Mouse (Mus musculus): ENCODE results near the gene Hexim1.

Gene Hexim1

DNA sequence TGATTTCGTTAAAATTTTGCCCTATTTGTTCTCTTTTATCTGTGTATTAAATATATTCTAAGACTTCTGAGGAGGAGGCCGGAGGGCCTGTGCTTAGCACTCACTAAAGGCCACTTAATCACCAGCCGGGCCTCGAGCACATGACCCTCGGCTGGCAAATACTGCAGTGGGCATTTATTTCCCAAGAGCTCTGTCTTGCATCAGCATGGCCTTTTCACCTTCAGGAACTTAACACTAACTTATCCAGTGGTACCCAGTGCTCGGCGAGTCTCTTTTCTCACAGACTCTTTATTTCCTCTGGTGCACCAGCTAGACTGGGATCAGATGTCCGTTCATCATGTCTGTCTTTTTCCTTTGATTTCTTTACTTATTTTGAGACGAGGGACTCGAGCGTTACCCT, 44.7 kb downstream of the Hexim1 start:
- no peak for DNase-seq

DNA sequence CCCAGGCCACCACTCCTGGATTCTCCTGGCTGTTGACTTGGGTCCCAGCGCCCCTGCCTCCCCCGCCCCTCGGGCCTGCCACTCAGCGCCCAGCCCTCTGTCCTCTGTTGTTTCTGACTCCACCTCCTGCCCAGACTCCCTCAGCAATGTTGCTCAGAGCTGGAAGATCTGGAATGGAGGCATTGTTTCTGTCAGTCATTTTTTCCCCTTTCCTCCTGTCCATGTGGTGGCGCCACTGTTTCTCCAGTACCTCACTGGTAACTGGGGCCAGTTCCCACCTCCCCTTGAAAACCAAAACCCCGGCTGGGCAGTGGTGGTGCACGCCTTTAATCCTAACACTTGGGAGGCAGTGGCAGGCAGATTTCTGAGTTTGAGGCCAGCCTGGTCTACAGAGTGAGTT, 45.4 kb downstream of the Hexim1 start:
- DNase-seq, result peak in 1 of 2 experiments; percentile 54

DNA sequence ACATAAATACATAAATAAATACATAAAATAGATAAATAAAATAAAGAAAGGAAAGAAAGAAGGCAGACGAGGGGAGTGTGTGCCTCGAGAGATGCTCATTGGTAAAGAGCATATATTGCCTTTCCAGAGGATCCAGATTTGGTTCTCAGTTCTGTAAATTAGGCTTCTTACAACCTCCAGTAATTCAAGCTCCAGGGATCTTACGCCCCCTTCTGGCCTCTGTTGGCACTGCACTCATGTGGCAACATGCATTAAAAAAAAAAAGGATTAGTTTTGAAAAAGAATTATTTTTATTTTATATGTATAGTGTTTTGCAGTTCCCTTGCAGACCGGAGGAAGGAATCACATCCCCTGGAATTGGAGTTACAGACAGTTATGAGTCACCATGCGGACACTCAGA, 46.1 kb downstream of the Hexim1 start:
- DNase-seq, result peak in 1 of 2 experiments; percentile 65

DNA sequence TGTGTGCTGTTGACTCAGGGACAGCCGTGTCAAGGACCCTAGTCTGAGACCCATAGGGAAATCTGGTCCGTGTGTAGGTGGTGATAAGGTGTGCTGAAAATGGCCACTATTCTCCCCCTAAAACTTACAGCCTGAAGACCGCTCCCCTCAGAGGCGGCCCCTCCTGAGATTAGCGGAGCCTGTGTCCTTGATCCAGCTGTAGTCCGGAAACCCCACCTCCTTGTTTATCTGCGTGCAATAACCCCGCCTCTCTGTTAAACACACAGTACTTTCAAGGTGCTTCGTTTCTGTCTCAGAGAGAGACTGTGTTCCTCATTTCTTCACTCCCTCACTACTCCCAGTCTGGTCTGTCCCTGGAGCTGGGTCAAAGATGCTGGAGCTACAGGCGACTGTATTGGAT, 48.4 kb downstream of the Hexim1 start:
- no peak for DNase-seq

DNA sequence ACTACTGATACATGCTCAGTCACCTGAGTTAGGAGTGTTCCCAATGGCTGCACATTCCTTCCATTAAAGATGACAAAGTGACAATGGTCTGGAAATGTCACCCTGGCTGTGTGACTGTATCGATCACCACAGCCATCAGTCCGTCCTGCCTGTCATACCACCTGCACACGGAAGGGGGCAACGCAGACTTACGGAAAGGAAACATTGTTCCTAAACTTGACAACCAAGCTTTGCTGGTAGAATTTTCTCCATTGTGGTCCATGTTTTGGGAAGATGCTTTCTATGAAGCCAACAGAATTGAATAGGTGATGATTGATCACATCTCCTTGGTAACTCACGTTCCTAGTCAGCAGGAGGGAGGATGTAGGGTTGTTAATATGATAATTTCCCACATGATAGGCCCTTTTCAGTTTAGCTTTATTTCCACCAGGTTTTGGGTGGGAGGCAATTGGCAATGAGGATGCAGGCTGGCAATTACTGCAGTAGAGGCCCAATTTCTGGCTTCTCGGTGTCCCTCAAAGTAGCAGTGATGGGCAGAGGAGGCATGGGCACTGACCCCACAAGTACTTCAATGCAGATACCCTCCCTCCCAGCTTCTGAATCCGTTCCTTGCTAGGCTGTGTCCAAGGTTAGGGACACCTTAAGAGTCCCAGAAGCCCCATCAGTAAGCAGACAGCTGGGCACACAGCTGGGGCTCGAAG, 52.8 kb downstream of the Hexim1 start:
- DNase-seq, result peak; percentile 76 to 87

Data from kidney, postnatal 36 days (tissue).